Mouse (Mus musculus) heart, postnatal 36 days (tissue): ENCODE measurements around the gene Ehmt2. TPM values are rescaled to one million over a fixed set of nuclear protein-coding genes. Genes with fewer than 3 reads are reported as not detected.
"Not testable (repeated sequence)": the region's sequence is repeated elsewhere in the genome, so short reads cannot be mapped to it uniquely, and the experiment has no call there.

Experiments used
- DNase-seq, 2 experiments: peaks; one replicate each; pipeline ENCODE4 v3.0.0; 2021 to 2022
- intact Hi-C: fragments of 180-260 bp; cut with DNase I; formaldehyde crosslinking; loops from one replicate; pipeline ENCODE4 v1.15.1; 2025
- total RNA-seq, 2 experiments: library from RNA; stranded (reverse); gene quantifications; 2 replicates each; pipeline ENCODE4 v1.2.3; 2021

Ehmt2 gene
- total RNA-seq, 2 experiments from 2014 or later: 44.6 to 49.8 TPM

GRCm38 (mm10) chr17:34890074-34890743 is 8.1 kb upstream of the Ehmt2 start:
- no peak for DNase-seq
- intact Hi-C loops: loop anchor here (5.0 to 10.0 kb wide), 2 partner anchors 355 to 893 kb away; partner anchors contain the start of gene Ddx39b

GRCm38 (mm10) chr17:34891377-34891776 is 6.9 kb upstream of the Ehmt2 start:
- intact Hi-C loops: loop anchor here (5.0 to 10.0 kb wide), 2 partner anchors 353 to 894 kb away; partner anchors contain the start of gene Ddx39b
- DNase-seq: no peak

GRCm38 (mm10) chr17:34893072-34893824 is 5.0 kb upstream of the Ehmt2 start:
- intact Hi-C loops: loop anchor here (2.0 to 10.0 kb wide), 3 partner anchors 36 to 896 kb away; partner anchors contain the start of gene Ddx39b
- DNase-seq: no peak

GRCm38 (mm10) chr17:34894074-34894597 is 4.1 kb upstream of the Ehmt2 start:
- intact Hi-C loops: loop anchor here (5.0 to 10.0 kb wide), 2 partner anchors 351 to 897 kb away; partner anchors contain the start of gene Ddx39b
- peak; percentile 93 to 94 for DNase-seq

GRCm38 (mm10) chr17:34894801-34895530 is 3.3 kb upstream of the Ehmt2 start:
- DNase-seq: peak; percentile 62 to 66
- intact Hi-C loops: loop anchor here (5.0 to 10.0 kb wide), 3 partner anchors 288 to 898 kb away; partner anchors contain the start of gene Ddx39b

- DNase-seq: no peak
- intact Hi-C loops: loop anchor here (5.0 to 10.0 kb wide), 2 partner anchors 288 to 349 kb away; partner anchors contain the start of gene Ddx39b
These were observed 2.5 kb upstream of the Ehmt2 start for GRCm38 (mm10) chr17:34895724-34896123.

GRCm38 (mm10) chr17:34896366-34896765 is 1.9 kb upstream of the Ehmt2 start:
- intact Hi-C loops: loop anchor here (5.0 to 10.0 kb wide), 2 partner anchors 289 to 348 kb away; partner anchors contain the start of gene Ddx39b

GRCm38 (mm10) chr17:34897373-34898159 is 703 bp upstream of the Ehmt2 start:
- no peak for DNase-seq

More at GRCm38 (mm10) chr17:34896366-34896765, 1.9 kb upstream of the Ehmt2 start:
- no peak for DNase-seq

GRCm38 (mm10) chr17:34898706-34899052 is 410 bp downstream of the Ehmt2 start:
- DNase-seq: no peak
- intact Hi-C loops: loop anchor here (2.0 to 10.0 kb wide), 4 partner anchors 32 to 346 kb away; partner anchors contain the start of genes Ddx39b and Neu1

More at GRCm38 (mm10) chr17:34897373-34898159, 703 bp upstream of the Ehmt2 start:
- intact Hi-C loops: loop anchor here (2.0 to 10.0 kb wide), 4 partner anchors 33 to 347 kb away; partner anchors contain the start of genes Ddx39b and Neu1

- DNase-seq: peak; percentile 50 to 71
- intact Hi-C loops: loop anchor here (2.0 to 10.0 kb wide), 4 partner anchors 32 to 346 kb away; partner anchors contain the start of genes Ddx39b and Neu1
These were observed 1.0 kb downstream of the Ehmt2 start for GRCm38 (mm10) chr17:34899053-34899889.

GRCm38 (mm10) chr17:34899890-34900243 is 1.6 kb downstream of the Ehmt2 start:
- DNase-seq: no peak
- intact Hi-C loops: loop anchor here (2.0 to 10.0 kb wide), 4 partner anchors 31 to 345 kb away; partner anchors contain the start of genes Ddx39b and Neu1

- intact Hi-C loops: not testable (repeated sequence)
These were observed 2.6 kb downstream of the Ehmt2 start for GRCm38 (mm10) chr17:34900826-34901225.

GRCm38 (mm10) chr17:34901948-34902347 is 3.7 kb downstream of the Ehmt2 start:
- intact Hi-C loops, DNase-seq: not testable (repeated sequence)

More at GRCm38 (mm10) chr17:34900826-34901225, 2.6 kb downstream of the Ehmt2 start:
- not testable (repeated sequence) for DNase-seq

- intact Hi-C loops: no loop called here
- DNase-seq: no peak
These were observed 4.6 kb downstream of the Ehmt2 start for GRCm38 (mm10) chr17:34902895-34903294.

- DNase-seq: no peak
- intact Hi-C loops: no loop called here
These were observed 12.7 kb downstream of the Ehmt2 start for GRCm38 (mm10) chr17:34910982-34911381.

GRCm38 (mm10) chr17:34911945-34912351 is 13.7 kb downstream of the Ehmt2 start:
- peak; percentile 78 to 85 for DNase-seq
- intact Hi-C loops: loop anchor here (1.0 kb wide), 1 partner anchor 56 kb away; no protein-coding TSS in a partner anchor

- intact Hi-C loops: no loop called here
- no peak for DNase-seq
These were observed 15.8 kb downstream of the Ehmt2 start, which contains the start of gene Slc44a4 for GRCm38 (mm10) chr17:34913930-34914665. Slc44a4 (plus strand) TSS chr17:34914466.
